Mouse (Mus musculus) hindbrain, embryonic 10.5 days (tissue): ENCODE data around the gene Fkbp15. TPM values are rescaled to one million over a fixed set of nuclear protein-coding genes. Genes with fewer than 3 reads are reported as not detected.

ENCODE experiments used
- DNase-seq: peaks from one replicate; pipeline ENCODE4 v3.0.0-alpha.2; 2017; ENCODE audit warnings: low spot score
- H3K27ac ChIP-seq: fragments of 300-500 bp; sonication (generic); 2 replicates; pipeline ENCODE4 v1.5.1; 2016; ENCODE audit warnings: mild to moderate bottlenecking, moderate library complexity
- H3K27me3 ChIP-seq: fragments of 300-500 bp; sonication (generic); 2 replicates; pipeline ENCODE4 v1.6.1; 2016; ENCODE audit warnings: mild to moderate bottlenecking; ENCODE audit not compliant: poor library complexity, insufficient read depth, severe bottlenecking
- H3K36me3 ChIP-seq: fragments of 300-500 bp; sonication (generic); 2 replicates; pipeline ENCODE4 v1.6.1; 2016; ENCODE audit warnings: mild to moderate bottlenecking, moderate library complexity
- H3K4me1 ChIP-seq: fragments of 300-500 bp; sonication (generic); replicated peaks from 2 replicates; pipeline ENCODE4 v1.6.1; 2016; ENCODE audit warnings: mild to moderate bottlenecking
- H3K4me3 ChIP-seq: fragments of 300-500 bp; sonication (generic); 2 replicates; pipeline ENCODE4 v1.5.1; 2016; ENCODE audit warnings: mild to moderate bottlenecking, moderate library complexity
- H3K9me3 ChIP-seq: fragments of 300-500 bp; sonication (generic); 2 replicates; pipeline ENCODE4 v1.6.1; 2016; ENCODE audit warnings: mild to moderate bottlenecking, moderate library complexity
- WGBS: fragments of 180-500 bp; shearing (Covaris S2); methylation state at CpG from one replicate; pipeline ENCODE4 v1.1.7; 2016; 5-methylcytosine and 5-hydroxymethylcytosine counted together
- polyA plus RNA-seq: library from polyadenylated mRNA; unstranded; fragments of >200 nt; fragmentation: Nextera tagmentation; extraction: Ambion mirVana; gene quantifications from 2 replicates; pipeline ENCODE4 v1.2.1, GENCODE M21; 2016

Fkbp15 gene
- polyA plus RNA-seq = 20.3 and 21.8 TPM in 2 replicates

GRCm38 (mm10) chr4:62360088-62360804 lies at the start of gene Fkbp15, which contains the start of gene Slc31a1:
Gene Fkbp15, minus strand, starts transcription at chr4:62360548.
Gene Slc31a1, plus strand, starts transcription at chr4:62360727.
- Histone ChIP-seq H3K27ac (peak within 1 kb of the TSS; percentile 91), H3K4me1 (peaks cover 23% of the 10 kb centered on the region), H3K4me3 (peak within 1 kb of the TSS; percentile 64), H3K36me3 (no peaks in the 10 kb centered on the region), H3K9me3 (no peaks in the 10 kb centered on the region), H3K27me3 (no peaks in the 10 kb centered on the region)
- peak; percentile 99 for DNase-seq
- under 1% methylated on average over 51 of the region's 51 CpGs for WGBS

DNA sequence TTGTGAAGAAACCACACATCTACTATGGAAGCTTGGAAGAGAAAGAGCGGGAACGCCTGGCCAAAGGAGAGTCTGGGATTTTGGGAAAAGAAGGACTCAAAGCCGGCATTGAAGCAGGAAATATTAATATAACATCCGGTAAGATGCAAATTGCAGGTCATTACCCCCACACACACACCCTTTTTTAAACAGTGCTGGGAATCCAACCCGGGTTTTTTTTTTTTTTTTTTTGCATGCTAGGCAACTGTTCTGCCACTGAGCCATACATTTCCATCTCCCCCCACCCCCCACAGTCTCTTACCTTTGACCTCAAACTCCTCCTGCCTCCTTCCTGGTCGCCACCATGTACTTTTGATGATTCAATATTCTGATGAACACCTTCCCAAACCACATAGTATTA lies 49.3 kb upstream of the Fkbp15 start:
- Histone ChIP-seq H3K4me1 (peaks cover 26% of the 10 kb centered on the region), H3K36me3 (peaks cover 53% of the 10 kb centered on the region)
- WGBS = 49% methylated on average over 6 of the region's 6 CpGs

GRCm38 (mm10) chr4:62408601-62409282 lies 48.4 kb upstream of the Fkbp15 start, which contains the start of the genes Cdc26 and Prpf4:
Gene Cdc26, minus strand, starts transcription at chr4:62408642.
Gene Prpf4, plus strand, starts transcription at chr4:62408797.
- DNase-seq = peak; percentile 98
- peak within 1 kb of the TSS; percentile 69 for H3K4me3 ChIP-seq
- H3K4me1 ChIP-seq = peaks cover 26% of the 10 kb centered on the region
- under 1% methylated on average over 39 of the region's 39 CpGs for WGBS
- peak within 1 kb of the TSS; percentile 91 for H3K27ac ChIP-seq
- H3K9me3 ChIP-seq = no peaks in the 10 kb centered on the region
- H3K36me3 ChIP-seq = peaks cover 53% of the 10 kb centered on the region
- H3K27me3 ChIP-seq = no peaks in the 10 kb centered on the region

More for the DNA sequence above, 49.3 kb upstream of the Fkbp15 start:
- H3K4me3 ChIP-seq = peak overlapping the region; percentile 69
- no peaks in the 10 kb centered on the region for H3K27me3 ChIP-seq
- no peaks in the 10 kb centered on the region for H3K9me3 ChIP-seq
- DNase-seq = no peak
- H3K27ac ChIP-seq = peak overlapping the region; percentile 91

DNA sequence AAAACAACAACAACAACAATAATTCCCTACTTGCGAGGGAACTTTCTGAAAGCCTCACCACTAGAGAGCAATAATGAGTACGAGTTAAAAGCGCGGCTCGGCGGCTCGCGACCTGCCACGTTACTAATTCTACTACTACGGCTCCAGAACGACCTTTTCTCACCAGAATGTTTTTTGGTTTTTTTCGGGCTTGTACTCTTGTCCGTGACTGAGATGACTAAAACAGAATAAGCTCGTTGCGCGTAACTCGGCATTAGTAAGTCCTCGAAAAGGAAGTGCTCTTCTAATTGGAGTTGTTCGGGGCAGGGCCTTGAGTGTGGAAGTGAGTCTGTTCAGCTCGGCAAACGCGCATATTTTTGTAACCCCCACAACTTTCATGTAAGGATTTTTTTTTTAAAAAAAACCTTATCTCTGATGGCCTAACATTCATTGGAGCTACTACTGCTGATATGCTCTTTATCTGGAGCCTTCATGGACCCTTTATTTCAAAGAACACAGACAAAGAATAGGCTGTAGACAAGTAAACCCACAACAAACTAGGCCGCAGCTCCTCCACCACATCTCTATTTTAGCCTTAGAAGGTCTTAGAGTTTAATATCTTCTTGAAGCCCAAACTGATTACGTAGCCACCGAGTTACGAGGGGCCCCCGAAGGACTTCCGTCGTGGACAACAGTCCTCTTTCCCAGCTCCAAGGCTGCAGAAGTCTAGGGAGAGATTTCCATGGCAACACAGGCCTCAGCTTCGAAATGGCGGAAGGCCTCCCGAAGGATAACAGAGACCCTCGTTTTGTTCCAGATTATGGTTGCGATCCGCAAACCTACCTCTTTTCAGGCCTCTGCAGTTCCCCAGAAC lies 47.6 kb upstream of the Fkbp15 start:
- H3K27ac ChIP-seq = peak overlapping the region; percentile 91
- H3K36me3 ChIP-seq = peaks cover 53% of the 10 kb centered on the region
- H3K4me3 ChIP-seq = peak overlapping the region; percentile 69
- under 1% methylated on average over 35 of the region's 35 CpGs for WGBS
- peak; percentile 69 for DNase-seq
- peaks cover 26% of the 10 kb centered on the region for H3K4me1 ChIP-seq
- no peaks in the 10 kb centered on the region for H3K27me3 ChIP-seq
- H3K9me3 ChIP-seq = no peaks in the 10 kb centered on the region

DNA sequence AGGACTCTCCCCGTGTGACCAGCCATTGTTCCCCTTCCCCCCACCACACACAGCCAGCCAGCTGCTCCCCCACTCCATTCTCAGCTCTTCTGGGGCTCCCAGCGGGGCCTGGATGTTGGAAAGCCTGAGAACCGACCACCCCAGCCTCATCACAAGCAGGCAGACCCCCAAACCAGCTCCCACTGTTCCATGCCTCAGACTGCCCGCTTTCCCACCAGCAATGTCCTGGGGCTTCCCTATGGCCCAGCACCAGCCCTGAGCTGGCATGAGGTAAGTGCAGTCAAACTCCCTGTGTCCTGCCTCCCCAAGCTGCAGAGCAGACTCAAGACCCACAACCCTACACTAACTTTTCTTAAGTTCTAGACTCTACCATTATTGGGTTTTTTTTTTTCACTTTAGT lies 45.8 kb upstream of the Fkbp15 start:
- 0 out of 2 replicates have a peak overlapping the region, but pooled peaks have one; percentile 12 for H3K27ac ChIP-seq
- H3K27me3 ChIP-seq = no peaks in the 10 kb centered on the region
- peaks cover 26% of the 10 kb centered on the region for H3K4me1 ChIP-seq
- H3K4me3 ChIP-seq = peak overlapping the region; percentile 27
- no peaks in the 10 kb centered on the region for H3K9me3 ChIP-seq
- peaks cover 53% of the 10 kb centered on the region for H3K36me3 ChIP-seq
- no peak for DNase-seq
- 92% methylated on average over 4 of the region's 4 CpGs for WGBS

- Histone ChIP-seq H3K27ac (no peak overlapping the region), H3K36me3 (peaks cover 96% of the 10 kb centered on the region), H3K27me3 (no peaks in the 10 kb centered on the region), H3K4me1 (no peaks in the 10 kb centered on the region), H3K9me3 (no peaks in the 10 kb centered on the region), H3K4me3 (no peak overlapping the region)
- DNase-seq = no peak
- WGBS = 98% methylated on average over 3 of the region's 3 CpGs
Measured at GRCm38 (mm10) chr4:62398956-62399355, 38.6 kb upstream of the Fkbp15 start.

GRCm38 (mm10) chr4:62397616-62398365 lies 37.4 kb upstream of the Fkbp15 start:
- Histone ChIP-seq H3K36me3 (peaks cover 93% of the 10 kb centered on the region), H3K27me3 (no peaks in the 10 kb centered on the region), H3K9me3 (no peaks in the 10 kb centered on the region), H3K4me1 (no peaks in the 10 kb centered on the region; the same call in 1 of the 2 replicates), H3K27ac (no peak overlapping the region), H3K4me3 (no peak overlapping the region)
- 90% methylated on average over 4 of the region's 4 CpGs for WGBS
- no peak for DNase-seq

DNA sequence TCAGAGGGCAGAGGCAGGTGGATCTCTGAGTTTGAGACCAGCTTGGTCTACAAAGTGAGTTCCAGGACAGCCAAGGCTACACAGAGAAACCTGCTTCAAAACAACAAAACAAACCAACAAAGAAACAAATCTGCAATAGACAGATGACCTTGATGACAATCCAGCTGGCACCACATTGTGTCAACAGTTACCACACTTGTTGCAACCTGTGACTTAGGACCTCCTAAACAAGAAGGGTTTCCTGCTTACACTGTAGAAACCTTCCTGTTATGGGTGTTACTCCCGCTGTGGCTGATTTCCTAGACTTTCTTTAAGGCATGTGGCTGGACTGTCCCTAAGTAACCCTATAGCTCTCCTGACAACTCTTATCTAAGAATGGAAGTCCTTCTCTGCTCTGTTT lies 35.5 kb upstream of the Fkbp15 start:
- peaks cover 93% of the 10 kb centered on the region for H3K36me3 ChIP-seq
- DNase-seq = no peak
- H3K4me3 ChIP-seq = no peak overlapping the region
- H3K4me1 ChIP-seq = no peaks in the 10 kb centered on the region; the same call in 1 of the 2 replicates
- H3K27ac ChIP-seq = no peak overlapping the region
- H3K27me3 ChIP-seq = no peaks in the 10 kb centered on the region
- H3K9me3 ChIP-seq = no peaks in the 10 kb centered on the region
- WGBS = 94% methylated on average over 1 of the region's 1 CpGs

- peak; percentile 38 for DNase-seq
- H3K4me3 ChIP-seq = no peak overlapping the region
- H3K27me3 ChIP-seq = no peaks in the 10 kb centered on the region
- no peaks in the 10 kb centered on the region for H3K9me3 ChIP-seq
- no peaks in the 10 kb centered on the region; the same call in 1 of the 2 replicates for H3K4me1 ChIP-seq
- H3K36me3 ChIP-seq = peaks cover 93% of the 10 kb centered on the region
- 32% methylated on average over 6 of the region's 6 CpGs for WGBS
- H3K27ac ChIP-seq = no peak overlapping the region
Measured at GRCm38 (mm10) chr4:62393459-62393858, 33.1 kb upstream of the Fkbp15 start.

GRCm38 (mm10) chr4:62391892-62392291 lies 31.5 kb upstream of the Fkbp15 start:
- Histone ChIP-seq H3K4me1 (no peaks in the 10 kb centered on the region; the same call in 1 of the 2 replicates), H3K27me3 (no peaks in the 10 kb centered on the region), H3K9me3 (no peaks in the 10 kb centered on the region), H3K4me3 (no peak overlapping the region), H3K27ac (no peak overlapping the region), H3K36me3 (peaks cover 92% of the 10 kb centered on the region)
- DNase-seq = no peak
- WGBS = 93% methylated on average over 7 of the region's 7 CpGs

GRCm38 (mm10) chr4:62389592-62390512 lies 29.5 kb upstream of the Fkbp15 start:
- H3K4me3 ChIP-seq = no peak overlapping the region
- no peaks in the 10 kb centered on the region; the same call in 1 of the 2 replicates for H3K4me1 ChIP-seq
- no peaks in the 10 kb centered on the region for H3K27me3 ChIP-seq
- no peak overlapping the region for H3K27ac ChIP-seq
- H3K9me3 ChIP-seq = no peaks in the 10 kb centered on the region
- no peak for DNase-seq
- peaks cover 88% of the 10 kb centered on the region for H3K36me3 ChIP-seq
- WGBS = 89% methylated on average over 5 of the region's 5 CpGs
